Mouse (Mus musculus) bone marrow, adult 2 months (tissue): ENCODE measurements around the gene Col25a1.

Experiments
- CTCF ChIP-seq: fragments of 200-500 bp; IDR thresholded peaks from 2 replicates; pipeline ENCODE4 v1.5.1; 2011; ENCODE audit warnings: low read length, control low read depth; ENCODE audit not compliant: control insufficient read depth, insufficient read depth
- POLR2A ChIP-seq: fragments of 200-500 bp; IDR thresholded peaks from 2 replicates; pipeline ENCODE4 v1.6.1; 2011; ENCODE audit warnings: low read depth, mild to moderate bottlenecking, control low read depth, low read length, borderline replicate concordance; ENCODE audit not compliant: control insufficient read depth

DNA sequence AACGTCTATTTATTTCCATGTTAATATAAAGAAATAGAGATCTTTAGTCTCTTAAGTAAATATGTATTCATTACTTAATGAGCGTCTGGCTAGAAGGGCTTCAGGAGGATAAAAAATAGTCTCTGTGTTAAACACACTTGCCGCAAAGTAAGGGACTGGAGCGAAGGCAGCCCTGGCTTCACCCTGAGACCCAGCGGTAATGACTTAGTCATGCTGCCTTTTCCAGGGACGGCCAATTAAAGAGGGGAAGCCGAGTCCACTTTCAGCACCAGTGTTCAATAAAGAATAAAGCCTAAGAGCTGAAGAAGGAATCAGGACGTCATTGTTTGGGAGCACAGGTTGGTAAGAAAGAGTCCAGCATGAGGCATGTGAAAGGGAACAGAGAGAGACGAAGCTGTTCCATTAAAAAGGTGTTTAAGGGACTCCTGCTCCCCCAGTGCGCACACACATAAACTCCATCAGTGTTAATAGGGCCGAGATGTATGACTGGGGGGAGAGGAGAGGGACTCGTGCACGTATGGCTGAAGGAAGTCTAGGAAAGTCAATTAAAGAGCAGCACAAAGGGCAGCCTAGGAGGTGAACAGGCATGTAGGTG, 30.1 kb downstream of the Col25a1 start:
- TF ChIP-seq POLR2A (no peak), CTCF (no peak)
